Mouse (Mus musculus) erythroblast, embryonic 14.5 days (primary cell): ENCODE data around the gene Tcaf2.

ENCODE experiments used
- GATA1 ChIP-seq: IDR thresholded peaks from 2 replicates; pipeline ENCODE4 v1.6.1; 2012; ENCODE audit warnings: low read length, inconsistent platforms, mixed read lengths
- TAL1 ChIP-seq: IDR thresholded peaks from 3 replicates; pipeline ENCODE4 v1.6.1; 2012; ENCODE audit warnings: low read length, inconsistent platforms, mixed read lengths

DNA sequence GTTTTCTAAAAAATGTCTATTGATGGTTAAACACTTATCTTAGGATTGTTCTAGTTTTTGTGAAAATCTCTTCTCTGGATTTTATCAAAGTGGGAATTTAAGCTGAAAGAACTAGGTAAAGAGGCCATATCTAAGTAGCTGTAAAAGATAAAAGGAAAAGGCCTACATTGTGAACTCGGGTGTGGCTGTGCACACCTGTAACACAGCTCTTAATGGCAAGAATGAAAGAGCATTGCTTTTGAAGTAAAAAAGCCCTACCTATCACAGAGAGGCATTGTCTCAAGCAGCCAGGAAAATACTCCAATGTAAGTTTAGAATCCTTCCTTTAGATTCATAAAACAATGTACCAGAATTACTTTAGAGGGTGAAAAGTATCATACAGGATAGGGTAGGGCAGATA lies 26.7 kb upstream of the Tcaf2 start:
- TF ChIP-seq TAL1, result no peak
- no peak for TF ChIP-seq GATA1
